Mouse (Mus musculus) embryonic stem cell, embryonic (primary cell): ENCODE measurements around the gene Tubg2.

Experiments
- CTCF ChIA-PET, 4 experiments: fragments of 300-600 bp in 2 of 4; fragments of 350-600 bp in 2 of 4; sonication (Branson Sonifier 250); formaldehyde crosslinking; loops; one replicate each; lab custom pipeline; 2022; ENCODE audit warnings: inconsistent platforms in 2 of 4; lab: Charles Lee
- POLR2A ChIA-PET, 4 experiments: fragments of 300-600 bp in 2 of 4; fragments of 350-600 bp in 2 of 4; sonication (Branson Sonifier 250); formaldehyde crosslinking; loops; one replicate each; lab custom pipeline; 2022; ENCODE audit warnings: antibody characterized with exemption in 4 of 4, inconsistent platforms in 1 of 4; lab: Charles Lee

The Tubg2 gene

GRCm38 (mm10) chr11:101130056-101130756, 25.5 kb upstream of the Tubg2 start:
- POLR2A ChIA-PET: interaction anchor here in 1 of 4 experiments (0.9 to 1.4 kb wide), 2 partner anchors 9 to 10 kb away, joined by 3 read pairs; partner anchors contain the start of genes Retreg3 and Tubg1
- CTCF ChIA-PET: interaction anchor here in 2 of 4 experiments (0.7 to 3.8 kb wide), 4 partner anchors 44 to 792 kb away, joined by 3 to 135 read pairs (median 26); partner anchors contain the start of genes Ccr10 (in 2 of the 2), Becn1 (in 1 of the 2), Cntnap1 (in 1 of the 2) and Plekhh3 (in 1 of the 2)

- ChIA-PET CTCF (interaction anchor here (0.6 to 3.8 kb wide), 43 partner anchors 10 to 801 kb away, joined by 3 to 135 read pairs (median 4); partner anchors contain the start of genes Ccr10 (in 3 of the 4), Plekhh3 (in 2 of the 4), Retreg3 (in 2 of the 4) and Tubg1 (in 2 of the 4)), POLR2A (interaction anchor here (0.6 to 2.2 kb wide), 19 partner anchors 10 to 1390 kb away, joined by 3 to 16 read pairs (median 4); partner anchors contain the start of genes Retreg3 (in 2 of the 4), Tubg1 (in 2 of the 4), Ccr10 (in 1 of the 4) and Cntnap1 (in 1 of the 4))
Observed at GRCm38 (mm10) chr11:101131187-101131586, 24.5 kb upstream of the Tubg2 start.

- ChIA-PET POLR2A (interaction anchor here (0.6 to 2.2 kb wide), 24 partner anchors 9 to 1389 kb away, joined by 3 to 16 read pairs (median 4); partner anchors contain the start of genes Retreg3 (in 3 of the 4), Tubg1 (in 3 of the 4), Ccr10 (in 1 of the 4) and Cntnap1 (in 1 of the 4)), CTCF (interaction anchor here (0.5 to 3.8 kb wide), 78 partner anchors 9 to 1969 kb away, joined by 3 to 135 read pairs (median 4); partner anchors contain the start of genes Ccr10 (in 3 of the 4), Plekhh3 (in 3 of the 4), Retreg3 (in 3 of the 4) and Tubg1 (in 3 of the 4))
Observed at GRCm38 (mm10) chr11:101131701-101132100, 24.0 kb upstream of the Tubg2 start.

GRCm38 (mm10) chr11:101133037-101133436, 22.7 kb upstream of the Tubg2 start:
- CTCF ChIA-PET: interaction anchor here (0.7 to 3.8 kb wide), 9 partner anchors 38 to 68 kb away, joined by 5 to 135 read pairs (median 19); partner anchors contain the start of genes Ccr10 (in 2 of the 4), Plekhh3 (in 2 of the 4), Cntnap1 (in 1 of the 4) and Mlx (in 1 of the 4)
- POLR2A ChIA-PET: interaction anchor here in 3 of 4 experiments (0.7 to 2.2 kb wide), 5 partner anchors 15 to 495 kb away, joined by 3 to 16 read pairs (median 5); partner anchors contain the start of genes Cntnap1 (in 1 of the 3) and Plekhh3 (in 1 of the 3)

GRCm38 (mm10) chr11:101134217-101134865, 21.4 kb upstream of the Tubg2 start:
- CTCF ChIA-PET: interaction anchor here in 2 of 4 experiments (0.6 to 0.8 kb wide), 6 partner anchors 17 to 373 kb away, joined by 3 to 4 read pairs (median 4); partner anchors contain the start of gene Rpl27 (in 1 of the 2)
- POLR2A ChIA-PET: interaction anchor here in 3 of 4 experiments (0.5 to 1.3 kb wide), 5 partner anchors 14 to 325 kb away, joined by 3 to 5 read pairs (median 3); partner anchors contain the start of genes Retreg3 (in 1 of the 3), Rpl27 (in 1 of the 3) and Tubg1 (in 1 of the 3)

- POLR2A ChIA-PET: interaction anchor here in 3 of 4 experiments (0.6 to 3.6 kb wide), 6 partner anchors 17 to 817 kb away, joined by 3 to 12 read pairs (median 5); partner anchors contain the start of genes Retreg3 (in 2 of the 3), Tubg1 (in 2 of the 3), Cntnap1 (in 1 of the 3) and Plekhh3 (in 1 of the 3)
- CTCF ChIA-PET: interaction anchor here in 1 of 4 experiments (1.2 kb wide), 1 partner anchor 39 kb away, joined by 4 read pairs; no protein-coding TSS in a partner anchor
Observed at GRCm38 (mm10) chr11:101137000-101137399, 18.7 kb upstream of the Tubg2 start.

- ChIA-PET CTCF (interaction anchor here (0.6 to 1.7 kb wide), 8 partner anchors 11 to 80 kb away, joined by 3 to 8 read pairs (median 3); partner anchors contain the start of genes Naglu (in 1 of the 4) and Plekhh3 (in 1 of the 4)), POLR2A (interaction anchor here in 3 of 4 experiments (0.7 to 3.6 kb wide), 8 partner anchors 19 to 327 kb away, joined by 3 to 12 read pairs (median 4); partner anchors contain the start of genes Plekhh3 (in 2 of the 3), Cntnap1 (in 1 of the 3), Retreg3 (in 1 of the 3) and Rnd2 (in 1 of the 3))
Observed at GRCm38 (mm10) chr11:101138536-101139181, 17.0 kb upstream of the Tubg2 start.

GRCm38 (mm10) chr11:101140164-101140819, 15.4 kb upstream of the Tubg2 start:
- CTCF ChIA-PET: interaction anchor here in 3 of 4 experiments (0.5 to 3.1 kb wide), 6 partner anchors 9 to 300 kb away, joined by 3 to 10 read pairs (median 4); no protein-coding TSS in a partner anchor
- POLR2A ChIA-PET: interaction anchor here in 3 of 4 experiments (0.6 to 1.8 kb wide), 9 partner anchors 9 to 304 kb away, joined by 3 to 6 read pairs (median 3); partner anchors contain the start of genes Retreg3 (in 1 of the 3) and Tubg1 (in 1 of the 3)

- ChIA-PET CTCF (interaction anchor here in 2 of 4 experiments (0.6 to 3.1 kb wide), 4 partner anchors 10 to 121 kb away, joined by 3 to 10 read pairs (median 4); no protein-coding TSS in a partner anchor), POLR2A (interaction anchor here in 2 of 4 experiments (0.7 to 1.8 kb wide), 10 partner anchors 9 to 303 kb away, joined by 3 to 6 read pairs (median 3); partner anchors contain the start of genes Plekhh3 (in 1 of the 2), Retreg3 (in 1 of the 2) and Tubg1 (in 1 of the 2))
Observed at GRCm38 (mm10) chr11:101141088-101141487, 14.6 kb upstream of the Tubg2 start.

- ChIA-PET POLR2A (interaction anchor here in 2 of 4 experiments (0.6 to 1.4 kb wide), 4 partner anchors 23 to 543 kb away, joined by 3 to 4 read pairs (median 4); partner anchors contain the start of genes Plekhh3 (in 1 of the 2), Retreg3 (in 1 of the 2) and Tubg1 (in 1 of the 2)), CTCF (interaction anchor here in 1 of 4 experiments (0.5 to 3.1 kb wide), 2 partner anchors 11 to 155 kb away, joined by 3 to 10 read pairs; no protein-coding TSS in a partner anchor)
Observed at GRCm38 (mm10) chr11:101142215-101142967, 13.3 kb upstream of the Tubg2 start.

- ChIA-PET POLR2A (interaction anchor here in 3 of 4 experiments (0.5 to 1.5 kb wide), 9 partner anchors 9 to 185 kb away, joined by 3 to 5 read pairs (median 3); partner anchors contain the start of gene Plekhh3 (in 1 of the 3)), CTCF (interaction anchor here in 3 of 4 experiments (0.6 to 1.4 kb wide), 7 partner anchors 12 to 778 kb away, joined by 3 to 5 read pairs (median 3); partner anchors contain the start of gene Psmc3ip (in 1 of the 3))
Observed at GRCm38 (mm10) chr11:101143338-101144225, 12.1 kb upstream of the Tubg2 start.

GRCm38 (mm10) chr11:101146377-101146776, 9.3 kb upstream of the Tubg2 start:
- CTCF ChIA-PET: interaction anchor here in 2 of 4 experiments (0.6 to 2.1 kb wide), 4 partner anchors 15 to 42 kb away, joined by 3 to 4 read pairs (median 4); no protein-coding TSS in a partner anchor

GRCm38 (mm10) chr11:101148751-101149150, 7.0 kb upstream of the Tubg2 start:
- CTCF ChIA-PET: interaction anchor here (0.5 to 1.6 kb wide), 6 partner anchors 15 to 437 kb away, joined by 3 to 7 read pairs (median 4); partner anchors contain the start of gene Kat2a (in 1 of the 4)
- POLR2A ChIA-PET: interaction anchor here in 3 of 4 experiments (0.9 to 2.1 kb wide), 9 partner anchors 12 to 29 kb away, joined by 3 to 7 read pairs (median 4); partner anchors contain the start of genes Retreg3 (in 1 of the 3) and Tubg1 (in 1 of the 3)

More at GRCm38 (mm10) chr11:101146377-101146776, 9.3 kb upstream of the Tubg2 start:
- POLR2A ChIA-PET: interaction anchor here (0.6 to 2.1 kb wide), 8 partner anchors 8 to 627 kb away, joined by 3 to 8 read pairs (median 4); partner anchors contain the start of genes Plekhh3 (in 1 of the 4), Retreg3 (in 1 of the 4) and Tubg1 (in 1 of the 4)
